Mouse (Mus musculus) stomach, embryonic 15.5 days (tissue): ENCODE measurements around the gene Ets2. TPM values are rescaled to one million over a fixed set of nuclear protein-coding genes. Genes with fewer than 3 reads are reported as not detected.
A peak's percentile ranks its signal among the peaks of the same experiment; 100 is the strongest.
"Not testable (repeated sequence)": the region's sequence is repeated elsewhere in the genome, so short reads cannot be mapped to it uniquely, and the experiment has no call there.

Experiments
- ATAC-seq: fragments of 200-750 bp; cut with Nextera tagmentation; 2 replicates; pipeline ENCODE4 v1.8.0; 2017; ENCODE audit warnings: low read depth, moderate number of reproducible peaks, moderate TSS enrichment; ENCODE audit not compliant: insufficient read depth, low FRiP score
- H3K27ac ChIP-seq: fragments of 300-500 bp; sonication (generic); 2 replicates; pipeline ENCODE4 v1.5.1; 2015; ENCODE audit warnings: mild to moderate bottlenecking, inconsistent platforms
- H3K27me3 ChIP-seq: fragments of 300-500 bp; sonication (generic); replicated peaks from 2 replicates; pipeline ENCODE4 v1.6.1; 2015; ENCODE audit warnings: inconsistent platforms
- H3K36me3 ChIP-seq: fragments of 300-500 bp; sonication (generic); 2 replicates; pipeline ENCODE4 v1.6.1; 2015; ENCODE audit warnings: inconsistent platforms
- H3K4me1 ChIP-seq: fragments of 300-500 bp; sonication (generic); 2 replicates; pipeline ENCODE4 v1.6.1; 2015; ENCODE audit warnings: inconsistent platforms
- H3K4me2 ChIP-seq: fragments of 300-500 bp; sonication (generic); 2 replicates; pipeline ENCODE4 v1.6.1; 2015; ENCODE audit warnings: mild to moderate bottlenecking, inconsistent platforms
- H3K4me3 ChIP-seq: fragments of 300-500 bp; sonication (generic); replicated peaks from 2 replicates; pipeline ENCODE4 v1.5.1; 2015; ENCODE audit warnings: inconsistent platforms
- H3K9ac ChIP-seq: fragments of 300-500 bp; sonication (generic); 2 replicates; pipeline ENCODE4 v1.6.1; 2015; ENCODE audit warnings: inconsistent platforms
- H3K9me3 ChIP-seq: fragments of 300-500 bp; sonication (generic); 2 replicates; pipeline ENCODE4 v1.6.1; 2016; ENCODE audit warnings: inconsistent platforms
- WGBS: fragments of 180-500 bp; shearing (Covaris S2); methylation state at CpG from one replicate; pipeline ENCODE4 v1.1.7; 2015; 5-methylcytosine and 5-hydroxymethylcytosine counted together
- polyA plus RNA-seq: library from polyadenylated mRNA; unstranded; fragments of >200 nt; fragmentation: Nextera tagmentation; extraction: Ambion mirVana; gene quantifications from 2 replicates; pipeline ENCODE4 v1.2.1, GENCODE M21; 2015

The Ets2 gene
- polyA plus RNA-seq, 1 experiment from 2014 or later = 59.2 TPM

- ATAC-seq = peak; percentile 75
- Histone ChIP-seq H3K4me3 (peak overlapping the region; percentile 90), H3K36me3 (no peaks in the 10 kb centered on the region), H3K9me3 (no peaks in the 10 kb centered on the region), H3K9ac (peak overlapping the region; percentile 98), H3K4me2 (peak overlapping the region; percentile 79), H3K4me1 (peaks cover 27% of the 10 kb centered on the region), H3K27ac (peak overlapping the region; percentile 96), H3K27me3 (no peaks in the 10 kb centered on the region)
- 1% methylated on average over 58 of the region's 62 CpGs for WGBS
These were observed 979 bp downstream of the Ets2 start for GRCm38 (mm10) chr16:95702562-95703545.

- Histone ChIP-seq H3K4me3 (peak overlapping the region; percentile 28), H3K36me3 (no peaks in the 10 kb centered on the region), H3K9ac (peak overlapping the region; percentile 25; the same call in 1 of the 2 replicates), H3K27me3 (no peaks in the 10 kb centered on the region), H3K27ac (peak overlapping the region; percentile 49), H3K4me1 (peaks cover 27% of the 10 kb centered on the region), H3K4me2 (peak overlapping the region; percentile 47), H3K9me3 (no peaks in the 10 kb centered on the region)
- WGBS = 34% methylated on average over 8 of the region's 8 CpGs
- no peak for ATAC-seq
These were observed 2.1 kb downstream of the Ets2 start for GRCm38 (mm10) chr16:95703958-95704357.

GRCm38 (mm10) chr16:95704662-95705330 lies 2.9 kb downstream of the Ets2 start:
- H3K4me2 ChIP-seq = peak overlapping the region; percentile 47
- H3K27ac ChIP-seq = peak overlapping the region; percentile 49
- H3K27me3 ChIP-seq = no peaks in the 10 kb centered on the region
- ATAC-seq = no peak
- 61% methylated on average over 10 of the region's 10 CpGs for WGBS
- H3K9ac ChIP-seq = no peak overlapping the region; the same call in 1 of the 2 replicates
- no peaks in the 10 kb centered on the region for H3K9me3 ChIP-seq
- H3K36me3 ChIP-seq = no peaks in the 10 kb centered on the region
- H3K4me1 ChIP-seq = peaks cover 27% of the 10 kb centered on the region
- H3K4me3 ChIP-seq = peak overlapping the region; percentile 28

- peaks cover 24% of the 10 kb centered on the region for H3K4me1 ChIP-seq
- H3K36me3 ChIP-seq = peaks cover 9% of the 10 kb centered on the region
- no peak for ATAC-seq
- no peak overlapping the region for H3K4me3 ChIP-seq
- no peak overlapping the region for H3K27ac ChIP-seq
- no peaks in the 10 kb centered on the region for H3K27me3 ChIP-seq
- peak overlapping the region; percentile 19; the same call in 1 of the 2 replicates for H3K4me2 ChIP-seq
- no peak overlapping the region for H3K9ac ChIP-seq
- no peaks in the 10 kb centered on the region for H3K9me3 ChIP-seq
- 94% methylated on average over 6 of the region's 6 CpGs for WGBS
These were observed 3.9 kb downstream of the Ets2 start for GRCm38 (mm10) chr16:95705771-95706170.

GRCm38 (mm10) chr16:95708211-95709004 lies 6.5 kb downstream of the Ets2 start:
- Histone ChIP-seq H3K4me3 (no peak overlapping the region), H3K36me3 (peaks cover 23% of the 10 kb centered on the region), H3K4me2 (peak overlapping the region; percentile 30; the same call in 1 of the 2 replicates), H3K4me1 (peaks cover 20% of the 10 kb centered on the region), H3K9me3 (no peaks in the 10 kb centered on the region), H3K9ac (no peak overlapping the region), H3K27me3 (no peaks in the 10 kb centered on the region), H3K27ac (peak overlapping the region; percentile 79)
- 53% methylated on average over 21 of the region's 21 CpGs for WGBS
- ATAC-seq = no peak

GRCm38 (mm10) chr16:95709175-95709574 lies 7.3 kb downstream of the Ets2 start:
- peaks cover 30% of the 10 kb centered on the region for H3K36me3 ChIP-seq
- H3K9me3 ChIP-seq = no peaks in the 10 kb centered on the region
- whole genome bisulfite sequencing = 72% methylated on average over 4 of the region's 4 CpGs
- H3K4me2 ChIP-seq = no peak overlapping the region
- no peak overlapping the region for H3K4me3 ChIP-seq
- H3K9ac ChIP-seq = no peak overlapping the region
- no peaks in the 10 kb centered on the region for H3K27me3 ChIP-seq
- H3K27ac ChIP-seq = no peak overlapping the region
- ATAC-seq = no peak
- H3K4me1 ChIP-seq = peaks cover 17% of the 10 kb centered on the region

- H3K27me3 ChIP-seq = no peaks in the 10 kb centered on the region
- no peak overlapping the region for H3K4me3 ChIP-seq
- H3K4me1 ChIP-seq = peaks cover 10% of the 10 kb centered on the region; the same call in 1 of the 2 replicates
- no peaks in the 10 kb centered on the region for H3K9me3 ChIP-seq
- no peak for ATAC-seq
- WGBS = 92% methylated on average over 6 of the region's 6 CpGs
- peaks cover 39% of the 10 kb centered on the region for H3K36me3 ChIP-seq
- H3K9ac ChIP-seq = no peak overlapping the region
- no peak overlapping the region for H3K27ac ChIP-seq
- no peak overlapping the region for H3K4me2 ChIP-seq
These were observed 8.3 kb downstream of the Ets2 start for GRCm38 (mm10) chr16:95710129-95710528.

- Histone ChIP-seq H3K27me3 (no peaks in the 10 kb centered on the region), H3K27ac (no peak overlapping the region), H3K9me3 (no peaks in the 10 kb centered on the region), H3K4me1 (peaks cover 5% of the 10 kb centered on the region; the same call in 1 of the 2 replicates), H3K36me3 (peaks cover 58% of the 10 kb centered on the region), H3K9ac (no peak overlapping the region), H3K4me2 (no peak overlapping the region), H3K4me3 (no peak overlapping the region)
- ATAC-seq = no peak
- WGBS = 92% methylated on average over 10 of the region's 10 CpGs
These were observed 10.2 kb downstream of the Ets2 start for GRCm38 (mm10) chr16:95712121-95712520.

- not testable (repeated sequence) for H3K4me2 ChIP-seq, H3K4me3 ChIP-seq, H3K9me3 ChIP-seq, H3K4me1 ChIP-seq, H3K27ac ChIP-seq, H3K9ac ChIP-seq, H3K27me3 ChIP-seq, ATAC-seq
- WGBS = 79% methylated on average over 2 of the region's 2 CpGs
- peaks cover 68% of the 10 kb centered on the region for H3K36me3 ChIP-seq
These were observed 11.2 kb downstream of the Ets2 start for GRCm38 (mm10) chr16:95713077-95713476.

- Histone ChIP-seq H3K4me3 (no peak overlapping the region), H3K36me3 (peaks cover 84% of the 10 kb centered on the region), H3K9ac (no peak overlapping the region), H3K9me3 (no peaks in the 10 kb centered on the region), H3K4me2 (no peak overlapping the region), H3K27ac (no peak overlapping the region), H3K4me1 (no peaks in the 10 kb centered on the region), H3K27me3 (no peaks in the 10 kb centered on the region)
- ATAC-seq = no peak
- WGBS = 89% methylated on average over 11 of the region's 11 CpGs
These were observed 13.2 kb downstream of the Ets2 start for GRCm38 (mm10) chr16:95715026-95715425.

- no peaks in the 10 kb centered on the region for H3K4me1 ChIP-seq
These were observed 14.3 kb downstream of the Ets2 start for GRCm38 (mm10) chr16:95716061-95716706.

More at GRCm38 (mm10) chr16:95716061-95716706, 14.3 kb downstream of the Ets2 start:
- 78% methylated on average over 12 of the region's 12 CpGs for whole genome bisulfite sequencing
- peaks cover 88% of the 10 kb centered on the region for H3K36me3 ChIP-seq
- no peaks in the 10 kb centered on the region for H3K27me3 ChIP-seq
- no peak overlapping the region for H3K4me2 ChIP-seq
- peak; percentile 54 for ATAC-seq
- H3K9me3 ChIP-seq = no peaks in the 10 kb centered on the region
- no peak overlapping the region for H3K9ac ChIP-seq
- no peak overlapping the region for H3K4me3 ChIP-seq
- no peak overlapping the region for H3K27ac ChIP-seq
